Mouse (Mus musculus): Measurements from ENCODE around the gene Gm3248. TPM values are rescaled to one million over a fixed set of nuclear protein-coding genes. Genes with fewer than 3 reads are reported as not detected.

Gm3248 gene
- total and polyA plus RNA-seq, 2 experiments from 2014 or later, result 0.23 TPM; not detected in 1

Other genes with a start within 250 kb of the Gm3248 start
- not detected in 2 replicates for gene Gm3373, start 220.2 kb downstream of the Gm3248 start, total RNA-seq (2014; rRNA removed; ENCODE audit: low replicate concordance)
- gene Gm3373, start 220.2 kb downstream of the Gm3248 start, polyA plus RNA-seq (2015; fragmentation: Nextera tagmentation; extraction: Ambion mirVana), result not detected in 2 replicates
- not detected in 2 replicates for gene Gm3383, start 153.8 kb downstream of the Gm3248 start, total RNA-seq (2014; rRNA removed; ENCODE audit: low replicate concordance)
- gene Gm3383, start 153.8 kb downstream of the Gm3248 start, polyA plus RNA-seq (2015; fragmentation: Nextera tagmentation; extraction: Ambion mirVana), result 0.21 and 0.45 TPM in 2 replicates
- gene Gm3424, start 131.4 kb downstream of the Gm3248 start, total RNA-seq (2014; rRNA removed; ENCODE audit: low replicate concordance), result not detected in 2 replicates
- gene Gm3424, start 131.4 kb downstream of the Gm3248 start, polyA plus RNA-seq (2015; fragmentation: Nextera tagmentation; extraction: Ambion mirVana), result not detected in 2 replicates
- not detected in 2 replicates for gene Gm8237, start 81.4 kb downstream of the Gm3248 start, total RNA-seq (2014; rRNA removed; ENCODE audit: low replicate concordance)
- 0.10 and 0.11 TPM in 2 replicates for gene Gm8237, start 81.4 kb downstream of the Gm3248 start, polyA plus RNA-seq (2015; fragmentation: Nextera tagmentation; extraction: Ambion mirVana)
- not detected in 2 replicates for gene Gm3453, start 17.4 kb upstream of the Gm3248 start, total RNA-seq (2014; rRNA removed; ENCODE audit: low replicate concordance)
- gene Gm3453, start 17.4 kb upstream of the Gm3248 start, polyA plus RNA-seq (2015; fragmentation: Nextera tagmentation; extraction: Ambion mirVana), result not detected in 2 replicates
- not detected in 2 replicates for gene Gm6337, start 96.5 kb upstream of the Gm3248 start, total RNA-seq (2014; rRNA removed; ENCODE audit: low replicate concordance)
- gene Gm6337, start 96.5 kb upstream of the Gm3248 start, polyA plus RNA-seq (2015; fragmentation: Nextera tagmentation; extraction: Ambion mirVana), result not detected in 2 replicates
- gene Gm8206, start 132.2 kb upstream of the Gm3248 start, total RNA-seq (2014; rRNA removed; ENCODE audit: low replicate concordance), result not detected in 2 replicates
- 0.11 and 0.23 TPM in 2 replicates for gene Gm8206, start 132.2 kb upstream of the Gm3248 start, polyA plus RNA-seq (2015; fragmentation: Nextera tagmentation; extraction: Ambion mirVana)
- 0.31 and 3.8 TPM in 2 replicates for gene Gm3468, start 146.9 kb upstream of the Gm3248 start, total RNA-seq (2014; rRNA removed; ENCODE audit: low replicate concordance)
- 0.62 and 1.1 TPM in 2 replicates for gene Gm3468, start 146.9 kb upstream of the Gm3248 start, polyA plus RNA-seq (2015; fragmentation: Nextera tagmentation; extraction: Ambion mirVana)
- gene Gm3476, start 164.1 kb upstream of the Gm3248 start, total RNA-seq (2014; rRNA removed; ENCODE audit: low replicate concordance), result not detected in 2 replicates
- gene Gm3476, start 164.1 kb upstream of the Gm3248 start, polyA plus RNA-seq (2015; fragmentation: Nextera tagmentation; extraction: Ambion mirVana), result not detected in 2 replicates